Mouse (Mus musculus) intestine, postnatal 0 days (tissue): ENCODE measurements around the gene Bmx. TPM values are rescaled to one million over a fixed set of nuclear protein-coding genes. Genes with fewer than 3 reads are reported as not detected.

ENCODE experiments used
- ATAC-seq: fragments of 200-750 bp; cut with Nextera tagmentation; 2 replicates; pipeline ENCODE4 v1.8.0; 2017; ENCODE audit warnings: mild to moderate bottlenecking, moderate TSS enrichment, moderate library complexity
- H3K27ac ChIP-seq: fragments of 300-500 bp; sonication (generic); 2 replicates; pipeline ENCODE4 v1.5.1; 2014; ENCODE audit warnings: mild to moderate bottlenecking, low read depth, low read length, moderate library complexity
- H3K27me3 ChIP-seq: fragments of 300-500 bp; sonication (generic); replicated peaks from 2 replicates; pipeline ENCODE4 v1.6.1; 2014; ENCODE audit warnings: low read length, mixed read lengths; ENCODE audit not compliant: control insufficient read depth, insufficient read depth
- H3K36me3 ChIP-seq: fragments of 300-500 bp; sonication (generic); 2 replicates; pipeline ENCODE4 v1.6.1; 2014; ENCODE audit warnings: mild to moderate bottlenecking, moderate library complexity; ENCODE audit not compliant: control insufficient read depth, insufficient read depth
- H3K4me1 ChIP-seq: fragments of 300-500 bp; sonication (generic); replicated peaks from 2 replicates; pipeline ENCODE4 v1.6.1; 2014; ENCODE audit warnings: antibody characterized with exemption, low read length, mixed read lengths; ENCODE audit not compliant: control insufficient read depth, insufficient read depth
- H3K4me2 ChIP-seq: fragments of 300-500 bp; sonication (generic); replicated peaks from 2 replicates; pipeline ENCODE4 v1.6.1; 2014; ENCODE audit warnings: low read depth, mild to moderate bottlenecking, moderate library complexity
- H3K4me3 ChIP-seq: fragments of 300-500 bp; sonication (generic); 2 replicates; pipeline ENCODE4 v1.5.1; 2014; ENCODE audit warnings: low read depth, low read length
- H3K9ac ChIP-seq: fragments of 300-500 bp; sonication (generic); 2 replicates; pipeline ENCODE4 v1.6.1; 2014; ENCODE audit warnings: mild to moderate bottlenecking, low read depth, low read length
- H3K9me3 ChIP-seq: fragments of 300-500 bp; sonication (generic); 2 replicates; pipeline ENCODE4 v1.6.1; 2016; ENCODE audit warnings: mixed run types; ENCODE audit not compliant: control insufficient read depth
- CTCF ChIP-seq: sonication (generic); IDR thresholded peaks from 2 replicates; pipeline ENCODE4 v1.5.1; 2016; ENCODE audit warnings: low read depth, mild to moderate bottlenecking, control low read depth, antibody characterized with exemption, moderate library complexity
- WGBS: fragments of 180-500 bp; shearing (Covaris S2); extraction: QIAGEN DNeasy Blood & Tissue Kit; methylation state at CpG from one replicate; pipeline ENCODE4 v1.1.7; 2014; 5-methylcytosine and 5-hydroxymethylcytosine counted together
- polyA plus RNA-seq: library from polyadenylated mRNA; unstranded; fragments of >200 nt; fragmentation: Nextera tagmentation; extraction: Ambion mirVana; gene quantifications from 2 replicates; pipeline ENCODE4 v1.2.1, GENCODE M21; 2015

Gene Bmx
- polyA plus RNA-seq, 1 experiment from 2014 or later = 0.76 TPM

DNA sequence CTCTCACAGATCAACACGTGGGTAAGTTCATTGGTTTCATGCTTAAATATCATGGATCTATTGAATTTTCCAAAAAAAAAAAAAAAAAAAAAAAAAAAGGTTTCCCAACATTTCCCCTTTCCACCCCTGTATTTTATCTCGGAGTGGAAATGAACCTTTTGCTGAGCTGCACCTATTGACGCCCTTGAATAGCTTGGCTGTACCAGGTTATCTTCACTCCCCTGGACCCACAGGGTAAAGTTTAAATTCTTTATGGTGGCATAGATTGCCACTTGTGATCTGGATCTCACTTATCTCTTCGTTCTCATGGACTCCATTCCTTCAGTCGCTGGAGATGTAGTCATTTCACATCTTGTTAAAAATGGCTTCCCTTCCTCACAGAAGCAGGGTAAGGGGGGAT is 103.4 kb downstream of the Bmx start:
- H3K4me3 ChIP-seq = no peak overlapping the region
- no peak overlapping the region for H3K9ac ChIP-seq
- H3K4me2 ChIP-seq = no peak overlapping the region
- H3K36me3 ChIP-seq = no peaks in the 10 kb centered on the region
- H3K4me1 ChIP-seq = 0 out of 2 replicates have a peak, but pooled peaks cover 3% of the 10 kb centered on the region
- ATAC-seq = peak; percentile 64
- H3K9me3 ChIP-seq = no peaks in the 10 kb centered on the region
- no peak for TF ChIP-seq CTCF
- no peaks in the 10 kb centered on the region for H3K27me3 ChIP-seq
- 56% methylated on average over 5 of the region's 5 CpGs for WGBS
- H3K27ac ChIP-seq = no peak overlapping the region

- Histone ChIP-seq H3K27me3 (no peaks in the 10 kb centered on the region), H3K36me3 (no peaks in the 10 kb centered on the region), H3K9ac (no peak overlapping the region), H3K4me1 (0 out of 2 replicates have a peak, but pooled peaks cover 3% of the 10 kb centered on the region), H3K4me2 (no peak overlapping the region), H3K4me3 (no peak overlapping the region), H3K27ac (no peak overlapping the region), H3K9me3 (no peaks in the 10 kb centered on the region)
- no peak for ATAC-seq
- no peak for TF ChIP-seq CTCF
Observed at GRCm38 (mm10) chrX:164153606-164154005, 104.4 kb downstream of the Bmx start.

DNA sequence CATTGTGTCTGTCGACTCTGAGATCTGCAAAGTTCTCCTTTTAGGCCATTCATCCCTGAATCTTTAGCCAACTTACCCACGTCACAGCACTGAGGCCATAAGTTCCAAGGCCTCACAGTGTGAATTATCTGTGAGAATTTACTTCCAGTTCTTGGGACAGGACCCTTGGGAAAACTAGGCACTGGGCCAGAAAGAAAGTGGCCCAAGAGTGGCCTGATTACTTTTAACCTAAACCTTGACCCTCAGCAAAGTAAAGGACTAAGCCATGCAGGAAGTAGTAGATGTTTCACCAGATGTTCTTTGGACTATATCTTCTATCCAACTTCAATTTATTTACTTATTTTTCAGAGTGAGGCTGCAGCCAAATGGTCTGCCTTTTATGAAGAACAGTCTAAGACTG is 105.3 kb downstream of the Bmx start:
- H3K36me3 ChIP-seq = no peaks in the 10 kb centered on the region
- WGBS = 41% methylated on average over 2 of the region's 2 CpGs
- no peaks in the 10 kb centered on the region for H3K27me3 ChIP-seq
- H3K4me2 ChIP-seq = no peak overlapping the region
- no peak overlapping the region for H3K9ac ChIP-seq
- H3K9me3 ChIP-seq = no peaks in the 10 kb centered on the region
- H3K27ac ChIP-seq = no peak overlapping the region; the same call in 1 of the 2 replicates
- ATAC-seq = no peak
- no peak overlapping the region for H3K4me3 ChIP-seq
- no peak for TF ChIP-seq CTCF
- 0 out of 2 replicates have a peak, but pooled peaks cover 3% of the 10 kb centered on the region for H3K4me1 ChIP-seq

- peak; percentile 47; the same call in 1 of the 2 replicates for ATAC-seq
- H3K27ac ChIP-seq = no peak overlapping the region
- H3K27me3 ChIP-seq = no peaks in the 10 kb centered on the region
- no peaks in the 10 kb centered on the region for H3K9me3 ChIP-seq
- H3K4me2 ChIP-seq = no peak overlapping the region; the same call in 1 of the 2 replicates
- H3K9ac ChIP-seq = no peak overlapping the region
- H3K36me3 ChIP-seq = no peaks in the 10 kb centered on the region
- no peak overlapping the region for H3K4me3 ChIP-seq
- TF ChIP-seq CTCF = no peak
- H3K4me1 ChIP-seq = no peaks in the 10 kb centered on the region
- WGBS = 61% methylated on average over 6 of the region's 6 CpGs
Observed at GRCm38 (mm10) chrX:164145463-164146250, 112.3 kb downstream of the Bmx start.

Other genes with a start within 250 kb of the Bmx start
- gene Car5b, start 230.2 kb downstream of the Bmx start, polyA plus RNA-seq = 0.25 and 0.37 TPM in 2 replicates
- gene Siah1b, start 181.7 kb downstream of the Bmx start, polyA plus RNA-seq = 7.3 and 7.8 TPM in 2 replicates
- gene Cltrn, start 169.4 kb downstream of the Bmx start, polyA plus RNA-seq = 3.4 and 3.8 TPM in 2 replicates
- 515 and 570 TPM in 2 replicates for gene Ace2, start 118.9 kb downstream of the Bmx start, polyA plus RNA-seq
- 5.7 and 6.1 TPM in 2 replicates for gene Pir, start 11.2 kb upstream of the Bmx start, polyA plus RNA-seq
- 1.2 and 1.6 TPM in 2 replicates for gene Vegfd, start 115.2 kb upstream of the Bmx start, polyA plus RNA-seq
- 8.2 and 8.8 TPM in 2 replicates for gene Piga, start 161.6 kb upstream of the Bmx start, polyA plus RNA-seq
- 8.8 and 9.9 TPM in 2 replicates for gene Asb11, start 178.8 kb upstream of the Bmx start, polyA plus RNA-seq
- gene Asb9, start 248.1 kb upstream of the Bmx start, polyA plus RNA-seq = not detected in 2 replicates